Comparison of ENCODE assay signal across 8 mouse cellular contexts in the genomic region with DNA sequence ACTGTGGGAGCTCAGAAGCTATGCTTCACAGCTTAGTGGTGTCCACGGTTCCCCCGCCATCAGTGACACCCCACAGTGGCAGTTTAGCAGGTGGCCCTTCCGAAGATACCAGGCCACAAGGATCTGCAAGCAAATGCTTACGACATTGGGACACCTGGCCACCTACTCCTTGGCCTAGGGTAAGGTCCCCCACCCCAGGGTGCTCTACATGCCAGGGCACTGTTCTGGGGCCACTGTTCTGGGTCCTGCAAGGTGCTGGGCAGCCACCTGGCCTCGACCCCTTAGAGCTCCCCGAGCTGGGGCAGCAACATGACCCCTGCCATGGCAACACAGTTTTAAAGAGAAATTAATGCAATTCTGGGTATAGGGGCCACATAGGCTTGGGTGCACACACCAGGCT. TPM values are rescaled to one million over a fixed set of nuclear protein-coding genes. Genes with fewer than 3 reads are reported as not detected.
A peak's percentile ranks its signal among the peaks of the same experiment; 100 is the strongest.
DNase-seq lines count a peak whose midpoint lies in the region; ATAC-seq and TF ChIP-seq lines count a peak whose summit lies in the region.

No protein-coding gene starts in this region.

- H3K4me1 ChIP-seq in kidney, adult 2 months (ENCODE audit: control insufficient read depth, insufficient read depth, low read length) = peaks cover 8% of the 10 kb centered on the region; the same call in 1 of the 2 replicates
- H3K4me1 ChIP-seq in bone marrow, adult 2 months (ENCODE audit: control insufficient read depth, insufficient read depth, low read length) = no peaks in the 10 kb centered on the region; the same call in 1 of the 2 replicates
- H3K4me1 ChIP-seq in hindbrain, embryonic 11.5 days (replicated peaks; ENCODE audit: control insufficient read depth, insufficient read depth, low read length) = peaks cover 7% of the 10 kb centered on the region
- peaks cover 20% of the 10 kb centered on the region for H3K4me1 ChIP-seq in midbrain, embryonic 12.5 days

- ATAC-seq in hindbrain, embryonic 11.5 days (ENCODE audit: low FRiP score) = no peak
- no peak for ATAC-seq in midbrain, embryonic 12.5 days (ENCODE audit: low FRiP score, low read depth)

- no peak for TF ChIP-seq CTCF in kidney, adult 2 months (conservative IDR thresholded peaks at IDR 0.05; ENCODE audit: insufficient read depth, insufficient read length, low read depth, low read length)
- no peak for TF ChIP-seq CTCF in bone marrow, adult 2 months (IDR thresholded peaks at IDR 0.05; ENCODE audit: control insufficient read depth, insufficient read depth, low read length)

- WGBS in kidney, adult 2 months = 60% methylated on average over 6 of the region's 6 CpGs
- WGBS in bone marrow, adult 2 months = 33% methylated on average over 6 of the region's 6 CpGs
- WGBS in hindbrain, embryonic 11.5 days = 79% methylated on average over 6 of the region's 6 CpGs
- WGBS in midbrain, embryonic 12.5 days = 81% methylated on average over 6 of the region's 6 CpGs

- H3K9me3 ChIP-seq in hindbrain, embryonic 11.5 days (ENCODE audit: control insufficient read depth, low read length) = no peaks in the 10 kb centered on the region
- H3K9me3 ChIP-seq in midbrain, embryonic 12.5 days = no peaks in the 10 kb centered on the region

- H3K27me3 ChIP-seq in kidney, adult 2 months (replicated peaks; ENCODE audit: control insufficient read depth, insufficient read depth, low read length) = no peaks in the 10 kb centered on the region
- H3K27me3 ChIP-seq in hindbrain, embryonic 11.5 days (ENCODE audit: control insufficient read depth, insufficient read depth, low read length) = no peaks in the 10 kb centered on the region
- H3K27me3 ChIP-seq in midbrain, embryonic 12.5 days = no peaks in the 10 kb centered on the region; the same call in 1 of the 2 replicates

- DNase-seq in kidney, adult 2 months = no peak
- no peak for DNase-seq in kidney, adult 8-10 months
- DNase-seq in hindbrain, embryonic 11.5 days (ENCODE audit: low spot score) = no peak
- no peak for DNase-seq in frontal cortex, postnatal 10 days (ENCODE audit: low spot score in 2 of 2)
- no peak for DNase-seq in ovary, postnatal 10 days (ENCODE audit: low spot score)
- DNase-seq in thymus, postnatal 10 days (ENCODE audit: low spot score in 2 of 2) = no peak

- H3K4me3 ChIP-seq in kidney, adult 2 months (ENCODE audit: insufficient read depth, low read depth, low read length) = peak overlapping the region; percentile 82
- peak overlapping the region; percentile 84 for H3K4me3 ChIP-seq in bone marrow, adult 2 months (replicated peaks; ENCODE audit: control insufficient read depth, low read depth, low read length)
- H3K4me3 ChIP-seq in hindbrain, embryonic 11.5 days (ENCODE audit: low read depth, low read length) = peak overlapping the region; percentile 70
- H3K4me3 ChIP-seq in midbrain, embryonic 12.5 days = peak overlapping the region; percentile 73

- H3K27ac ChIP-seq in kidney, adult 2 months (ENCODE audit: insufficient read depth, low read depth, low read length) = no peak overlapping the region
- peak overlapping the region; percentile 55 for H3K27ac ChIP-seq in bone marrow, adult 2 months (ENCODE audit: control insufficient read depth, insufficient read depth, low read depth, low read length, poor library complexity)
- no peak overlapping the region for H3K27ac ChIP-seq in hindbrain, embryonic 11.5 days (ENCODE audit: low read depth, low read length)
- H3K27ac ChIP-seq in midbrain, embryonic 12.5 days (replicated peaks) = no peak overlapping the region

- TF ChIP-seq POLR2A in kidney, adult 2 months (IDR thresholded peaks at IDR 0.05; ENCODE audit: low read depth, low read length) = no peak
- TF ChIP-seq POLR2A in bone marrow, adult 2 months (IDR thresholded peaks at IDR 0.05; ENCODE audit: borderline replicate concordance, control insufficient read depth, low read depth, low read length) = no peak

- peak overlapping the region; percentile 83 for H3K9ac ChIP-seq in hindbrain, embryonic 11.5 days (ENCODE audit: low read depth, low read length)
- peak overlapping the region; percentile 75 for H3K9ac ChIP-seq in midbrain, embryonic 12.5 days (replicated peaks)

- peak overlapping the region; percentile 96 for H3K4me2 ChIP-seq in hindbrain, embryonic 11.5 days (replicated peaks; ENCODE audit: low read depth, low read length)
- H3K4me2 ChIP-seq in midbrain, embryonic 12.5 days (replicated peaks) = peak overlapping the region; percentile 89

- no peaks in the 10 kb centered on the region for H3K36me3 ChIP-seq in kidney, adult 2 months (ENCODE audit: control insufficient read depth, insufficient read depth, low read length)
- peaks cover 11% of the 10 kb centered on the region for H3K36me3 ChIP-seq in hindbrain, embryonic 11.5 days (ENCODE audit: control insufficient read depth, insufficient read depth, low read length)
- H3K36me3 ChIP-seq in midbrain, embryonic 12.5 days = peaks cover 33% of the 10 kb centered on the region

RNA-seq across cellular contexts. Expression of gene Ncln, which starts 1.0 kb away (rescaled TPM):
- polyA plus RNA-seq in kidney, adult 2 months (2012; rRNA removed) = 148 and 190 TPM in 2 replicates
- 30.2 and 61.0 TPM in 2 replicates for polyA plus RNA-seq in bone marrow, adult 2 months (2011; ENCODE audit: insufficient read depth, insufficient read length, low replicate concordance, missing spikeins)
- polyA plus RNA-seq in hindbrain, embryonic 11.5 days (2014; fragmentation: Nextera tagmentation; extraction: Ambion mirVana) = 43.5 and 46.9 TPM in 2 replicates
- 66.9 and 68.3 TPM in 2 replicates for polyA plus RNA-seq in midbrain, embryonic 12.5 days (2016; fragmentation: Nextera tagmentation; extraction: Ambion mirVana)

RNA-seq across cellular contexts. Expression of gene S1pr4, which starts 4.8 kb away (rescaled TPM):
- 2.3 and 4.9 TPM in 2 replicates for polyA plus RNA-seq in kidney, adult 2 months (2012; rRNA removed)
- 7.6 and 15.8 TPM in 2 replicates for polyA plus RNA-seq in bone marrow, adult 2 months (2011; ENCODE audit: insufficient read depth, insufficient read length, low replicate concordance, missing spikeins)
- 0.15 and 0.24 TPM in 2 replicates for polyA plus RNA-seq in hindbrain, embryonic 11.5 days (2014; fragmentation: Nextera tagmentation; extraction: Ambion mirVana)
- polyA plus RNA-seq in midbrain, embryonic 12.5 days (2016; fragmentation: Nextera tagmentation; extraction: Ambion mirVana) = 0.41 and 0.77 TPM in 2 replicates

RNA-seq across cellular contexts. Expression of gene Celf5, which starts 12.6 kb away (rescaled TPM):
- polyA plus RNA-seq in kidney, adult 2 months (2012; rRNA removed) = 0.18 and 0.27 TPM in 2 replicates
- 0.72 TPM in 1 of 2 replicates, not detected in the other for polyA plus RNA-seq in bone marrow, adult 2 months (2011; ENCODE audit: insufficient read depth, insufficient read length, low replicate concordance, missing spikeins)
- polyA plus RNA-seq in hindbrain, embryonic 11.5 days (2014; fragmentation: Nextera tagmentation; extraction: Ambion mirVana) = 12.7 and 13.7 TPM in 2 replicates
- polyA plus RNA-seq in midbrain, embryonic 12.5 days (2016; fragmentation: Nextera tagmentation; extraction: Ambion mirVana) = 37.1 and 44.4 TPM in 2 replicates

RNA-seq across cellular contexts. Expression of gene Gna15, which starts 28.9 kb away (rescaled TPM):
- polyA plus RNA-seq in kidney, adult 2 months (2012; rRNA removed) = 1.7 and 2.1 TPM in 2 replicates
- polyA plus RNA-seq in bone marrow, adult 2 months (2011; ENCODE audit: insufficient read depth, insufficient read length, low replicate concordance, missing spikeins) = 5.4 and 9.4 TPM in 2 replicates
- polyA plus RNA-seq in hindbrain, embryonic 11.5 days (2014; fragmentation: Nextera tagmentation; extraction: Ambion mirVana) = 0.56 and 0.66 TPM in 2 replicates
- polyA plus RNA-seq in midbrain, embryonic 12.5 days (2016; fragmentation: Nextera tagmentation; extraction: Ambion mirVana) = 0.58 and 1.0 TPM in 2 replicates

RNA-seq across cellular contexts. Expression of gene Nfic, which starts 39.7 kb away (rescaled TPM):
- polyA plus RNA-seq in kidney, adult 2 months (2012; rRNA removed) = 64.7 and 82.5 TPM in 2 replicates
- polyA plus RNA-seq in bone marrow, adult 2 months (2011; ENCODE audit: insufficient read depth, insufficient read length, low replicate concordance, missing spikeins) = 5.1 and 14.5 TPM in 2 replicates
- 10.9 and 11.9 TPM in 2 replicates for polyA plus RNA-seq in hindbrain, embryonic 11.5 days (2014; fragmentation: Nextera tagmentation; extraction: Ambion mirVana)
- polyA plus RNA-seq in midbrain, embryonic 12.5 days (2016; fragmentation: Nextera tagmentation; extraction: Ambion mirVana) = 14.7 and 19.7 TPM in 2 replicates
